Mouse (Mus musculus) hindbrain, embryonic 16.5 days (tissue): ENCODE measurements around the gene Akap13. TPM values are rescaled to one million over a fixed set of nuclear protein-coding genes. Genes with fewer than 3 reads are reported as not detected.
"Not testable (repeated sequence)": the region's sequence is repeated elsewhere in the genome, so short reads cannot be mapped to it uniquely, and the experiment has no call there.

Source experiments
- ATAC-seq: fragments of 200-750 bp; cut with Nextera tagmentation; 2 replicates; pipeline ENCODE4 v1.8.0; 2017; ENCODE audit warnings: moderate TSS enrichment, moderate library complexity
- H3K27ac ChIP-seq: fragments of 300-500 bp; sonication (generic); 2 replicates; pipeline ENCODE4 v1.5.1; 2014; ENCODE audit warnings: low read depth, mild to moderate bottlenecking, control low read depth, low read length, moderate library complexity
- H3K27me3 ChIP-seq: fragments of 300-500 bp; sonication (generic); replicated peaks from 2 replicates; pipeline ENCODE4 v1.6.1; 2014; ENCODE audit warnings: low read length; ENCODE audit not compliant: control insufficient read depth, insufficient read depth
- H3K36me3 ChIP-seq: fragments of 300-500 bp; sonication (generic); 2 replicates; pipeline ENCODE4 v1.6.1; 2014; ENCODE audit warnings: mild to moderate bottlenecking, low read length, moderate library complexity, mixed read lengths; ENCODE audit not compliant: control insufficient read depth, insufficient read depth
- H3K4me1 ChIP-seq: fragments of 300-500 bp; sonication (generic); 2 replicates; pipeline ENCODE4 v1.6.1; 2014; ENCODE audit warnings: low read depth, low read length; ENCODE audit not compliant: control insufficient read depth, insufficient read depth
- H3K4me2 ChIP-seq: fragments of 300-500 bp; sonication (generic); 2 replicates; pipeline ENCODE4 v1.6.1; 2014; ENCODE audit warnings: mild to moderate bottlenecking, low read length, control low read depth, moderate library complexity
- H3K4me3 ChIP-seq: fragments of 300-500 bp; sonication (generic); 2 replicates; pipeline ENCODE4 v1.5.1; 2014; ENCODE audit warnings: mild to moderate bottlenecking, low read length, control low read depth, moderate library complexity
- H3K9ac ChIP-seq: fragments of 300-500 bp; sonication (generic); 2 replicates; pipeline ENCODE4 v1.6.1; 2014; ENCODE audit warnings: low read depth, mild to moderate bottlenecking, control low read depth, low read length, moderate library complexity
- H3K9me3 ChIP-seq: fragments of 300-500 bp; sonication (generic); 2 replicates; pipeline ENCODE4 v1.6.1; 2014; ENCODE audit warnings: mild to moderate bottlenecking, low read length, moderate library complexity; ENCODE audit not compliant: control insufficient read depth
- WGBS: fragments of 180-500 bp; shearing (Covaris S2); extraction: QIAGEN DNeasy Blood & Tissue Kit; methylation state at CpG from one replicate; pipeline ENCODE4 v1.1.7; 2014; 5-methylcytosine and 5-hydroxymethylcytosine counted together
- polyA plus RNA-seq: library from polyadenylated mRNA; unstranded; fragments of >200 nt; fragmentation: Nextera tagmentation; extraction: Ambion mirVana; gene quantifications from 2 replicates; pipeline ENCODE4 v1.2.1, GENCODE M21; 2015

Gene Akap13
- polyA plus RNA-seq, 1 experiment from 2014 or later, result 13.0 TPM

- WGBS, result 67% methylated on average over 7 of the region's 7 CpGs
- H3K4me1 ChIP-seq, result no peaks in the 10 kb centered on the region; the same call in 1 of the 2 replicates
These were observed 304.7 kb downstream of the Akap13 start for GRCm38 (mm10) chr7:75759992-75760514.

GRCm38 (mm10) chr7:75760661-75761319 lies 305.5 kb downstream of the Akap13 start:
- not testable (repeated sequence) for H3K4me1 ChIP-seq, H3K36me3 ChIP-seq, H3K4me3 ChIP-seq, H3K27me3 ChIP-seq, H3K9ac ChIP-seq, H3K4me2 ChIP-seq, H3K27ac ChIP-seq, H3K9me3 ChIP-seq, ATAC-seq
- WGBS, result 71% methylated on average over 4 of the region's 4 CpGs

More at GRCm38 (mm10) chr7:75759992-75760514, 304.7 kb downstream of the Akap13 start:
- no peak overlapping the region for H3K9ac ChIP-seq
- H3K4me3 ChIP-seq, result no peak overlapping the region
- no peaks in the 10 kb centered on the region for H3K9me3 ChIP-seq
- no peak overlapping the region for H3K27ac ChIP-seq
- no peak overlapping the region for H3K4me2 ChIP-seq
- no peak for ATAC-seq
- H3K36me3 ChIP-seq, result no peaks in the 10 kb centered on the region
- no peaks in the 10 kb centered on the region for H3K27me3 ChIP-seq

GRCm38 (mm10) chr7:75762225-75762624 lies 306.9 kb downstream of the Akap13 start:
- not testable (repeated sequence) for H3K27me3 ChIP-seq, H3K4me1 ChIP-seq, ATAC-seq, H3K9me3 ChIP-seq, H3K36me3 ChIP-seq, H3K4me2 ChIP-seq, H3K4me3 ChIP-seq, H3K9ac ChIP-seq, H3K27ac ChIP-seq
- 80% methylated on average over 2 of the region's 2 CpGs for WGBS

- not testable (repeated sequence) for H3K4me3 ChIP-seq, H3K4me1 ChIP-seq, H3K9me3 ChIP-seq, H3K36me3 ChIP-seq, H3K27ac ChIP-seq, H3K4me2 ChIP-seq, H3K9ac ChIP-seq, H3K27me3 ChIP-seq
- 78% methylated on average over 1 of the region's 5 CpGs for WGBS
- ATAC-seq, result peak; percentile 94
These were observed 311.9 kb downstream of the Akap13 start for GRCm38 (mm10) chr7:75767080-75767769.

GRCm38 (mm10) chr7:75768169-75768568 lies 312.8 kb downstream of the Akap13 start:
- no peak overlapping the region for H3K9ac ChIP-seq
- no peak for ATAC-seq
- H3K4me1 ChIP-seq, result no peaks in the 10 kb centered on the region
- no peaks in the 10 kb centered on the region for H3K27me3 ChIP-seq
- no peak overlapping the region for H3K4me3 ChIP-seq
- H3K36me3 ChIP-seq, result no peaks in the 10 kb centered on the region
- H3K9me3 ChIP-seq, result no peaks in the 10 kb centered on the region
- no peak overlapping the region for H3K27ac ChIP-seq
- 74% methylated on average over 2 of the region's 2 CpGs for WGBS
- no peak overlapping the region for H3K4me2 ChIP-seq

- 86% methylated on average over 9 of the region's 9 CpGs for WGBS
- H3K4me1 ChIP-seq, result no peaks in the 10 kb centered on the region
- H3K27ac ChIP-seq, result no peak overlapping the region
- H3K36me3 ChIP-seq, result no peaks in the 10 kb centered on the region
- no peak overlapping the region for H3K9ac ChIP-seq
- no peaks in the 10 kb centered on the region for H3K27me3 ChIP-seq
- H3K9me3 ChIP-seq, result no peaks in the 10 kb centered on the region
- H3K4me2 ChIP-seq, result no peak overlapping the region
- H3K4me3 ChIP-seq, result no peak overlapping the region
- ATAC-seq, result no peak
These were observed 314.6 kb downstream of the Akap13 start for GRCm38 (mm10) chr7:75769909-75770308.

- 96% methylated on average over 18 of the region's 18 CpGs for WGBS
- H3K9ac ChIP-seq, H3K4me2 ChIP-seq: not testable (repeated sequence)
These were observed 319.1 kb downstream of the Akap13 start for GRCm38 (mm10) chr7:75774095-75775078.

GRCm38 (mm10) chr7:75778053-75778452 lies 322.7 kb downstream of the Akap13 start:
- no peaks in the 10 kb centered on the region for H3K36me3 ChIP-seq

More at GRCm38 (mm10) chr7:75774095-75775078, 319.1 kb downstream of the Akap13 start:
- H3K4me3 ChIP-seq, H3K9me3 ChIP-seq, H3K27me3 ChIP-seq, H3K4me1 ChIP-seq, ATAC-seq, H3K27ac ChIP-seq, H3K36me3 ChIP-seq: not testable (repeated sequence)

More at GRCm38 (mm10) chr7:75778053-75778452, 322.7 kb downstream of the Akap13 start:
- H3K4me2 ChIP-seq, result no peak overlapping the region
- no peak overlapping the region for H3K9ac ChIP-seq
- H3K4me3 ChIP-seq, result no peak overlapping the region
- H3K27ac ChIP-seq, result no peak overlapping the region
- WGBS, result 86% methylated on average over 2 of the region's 2 CpGs
- H3K4me1 ChIP-seq, result no peaks in the 10 kb centered on the region
- H3K27me3 ChIP-seq, result no peaks in the 10 kb centered on the region
- no peaks in the 10 kb centered on the region for H3K9me3 ChIP-seq
- no peak for ATAC-seq
